Mouse (Mus musculus) brain, embryonic 18.5 days (tissue): ENCODE measurements around the gene Nmnat3.

Experiments used
- DNase-seq: peaks from one replicate; pipeline ENCODE4 v3.0.0-alpha.2; 2012; ENCODE audit warnings: low read depth, low spot score

Gene Nmnat3

DNA sequence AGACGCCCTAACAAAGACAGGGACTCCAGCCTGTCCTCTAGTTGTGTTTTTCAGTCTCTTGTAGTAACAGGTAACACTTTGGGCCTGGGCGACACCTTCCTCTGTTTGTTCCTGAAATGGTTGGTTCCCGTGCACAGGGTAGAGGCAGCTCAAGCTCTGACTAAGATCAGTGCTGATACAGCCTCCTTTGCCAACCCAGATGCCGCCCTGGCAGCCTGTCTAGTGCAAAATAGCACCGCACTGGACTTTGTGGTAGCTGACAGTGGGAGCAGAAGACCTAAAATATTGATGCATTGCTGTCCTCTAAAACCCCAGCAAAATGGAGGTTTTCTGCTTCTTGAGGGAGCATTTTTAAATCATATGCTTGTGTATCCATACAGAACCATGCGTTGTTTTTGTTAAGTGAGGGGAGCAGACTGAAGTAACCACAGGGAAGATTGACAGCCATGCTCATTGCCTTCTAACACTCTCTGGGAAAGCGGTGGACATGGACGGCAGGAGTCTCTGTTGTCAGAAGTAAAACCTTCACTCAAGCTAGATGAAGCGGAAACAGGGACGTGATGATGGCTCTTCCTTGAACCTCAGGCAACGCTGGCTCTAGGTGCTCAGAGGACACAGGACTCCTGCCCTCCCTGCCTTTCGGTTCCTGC, 24.2 kb downstream of the Nmnat3 start:
- no peak for DNase-seq

DNA sequence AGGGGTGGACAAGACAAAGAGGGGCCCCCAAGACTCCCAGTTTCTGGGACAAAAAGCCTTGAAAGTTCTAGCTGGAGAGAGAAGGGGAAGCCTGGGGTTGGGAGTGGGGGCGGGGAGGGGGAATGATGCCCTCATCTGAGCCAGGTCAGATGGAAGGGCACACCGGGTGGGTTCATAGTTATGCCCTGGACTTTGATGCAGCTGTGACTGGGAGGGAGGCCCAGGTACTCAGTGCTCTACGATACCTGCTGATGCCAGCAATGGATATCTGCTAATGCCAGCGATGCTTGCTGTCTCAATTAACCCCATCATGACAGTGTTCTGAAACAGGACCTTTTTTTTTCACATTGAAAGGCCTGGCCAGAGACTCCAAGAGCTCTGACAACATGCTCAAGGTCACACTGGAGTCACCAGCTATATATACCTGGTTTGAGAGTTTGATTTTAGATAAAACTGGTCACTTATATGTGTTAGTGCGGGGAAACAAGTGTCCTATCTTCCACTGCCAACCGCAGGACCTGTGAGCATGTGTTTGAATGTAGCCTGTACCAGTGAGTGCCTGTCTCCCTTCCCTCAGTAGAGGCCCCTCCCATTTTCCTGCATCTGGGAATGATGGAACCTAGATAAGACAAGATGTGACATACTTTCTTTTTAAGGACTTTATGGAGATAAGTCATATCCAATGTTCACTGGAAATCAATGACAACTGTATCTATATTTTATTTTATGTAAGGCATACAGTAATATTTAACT, 25.6 kb downstream of the Nmnat3 start:
- no peak for DNase-seq

DNA sequence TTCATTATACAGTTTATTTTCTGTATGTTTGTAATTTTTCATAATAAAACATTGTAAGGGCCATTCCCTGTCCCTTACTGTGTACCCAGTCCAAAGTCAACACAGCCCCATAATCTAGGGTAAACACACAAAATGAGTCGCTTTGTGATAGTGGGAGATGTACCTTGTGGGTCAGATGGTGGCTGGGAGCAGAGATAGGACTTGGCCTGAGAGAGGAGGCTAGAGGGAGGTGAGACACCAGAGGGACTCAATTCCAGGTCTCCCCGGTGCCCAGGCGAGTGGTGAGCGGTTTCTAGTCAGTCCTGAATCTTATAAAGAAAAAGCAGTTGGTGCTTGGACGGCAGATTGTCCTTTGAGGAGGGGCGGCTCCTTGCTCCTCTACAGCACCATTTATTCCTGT, 26.4 kb downstream of the Nmnat3 start:
- DNase-seq, result no peak

DNA sequence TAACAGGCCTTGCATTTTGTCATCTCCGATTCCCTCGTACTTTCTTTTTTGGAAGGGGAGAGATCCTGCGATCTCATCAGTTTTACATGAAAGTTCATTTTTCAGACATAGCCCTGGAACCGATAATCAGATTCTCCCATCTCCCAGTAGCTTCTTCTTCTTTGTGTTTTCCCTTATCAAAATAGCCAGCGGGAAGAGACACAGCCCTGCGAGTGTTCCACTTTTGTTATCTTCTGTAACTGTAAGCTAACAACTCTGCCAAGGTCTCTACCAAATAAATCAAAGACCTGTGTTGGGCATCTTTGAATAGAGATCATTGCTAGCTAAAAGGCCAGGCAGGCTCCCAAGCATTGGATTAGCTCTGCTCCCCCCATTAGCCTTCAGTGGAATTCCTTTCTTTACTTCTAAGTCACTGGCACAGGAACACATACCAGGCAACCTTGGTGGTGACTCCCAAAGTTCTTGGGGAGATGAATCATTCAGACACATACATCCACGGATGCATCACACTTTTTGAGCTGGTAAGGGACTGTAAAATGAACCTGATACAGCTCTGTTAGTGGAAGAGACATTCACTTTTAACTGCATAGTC, 26.9 kb downstream of the Nmnat3 start:
- no peak for DNase-seq

DNA sequence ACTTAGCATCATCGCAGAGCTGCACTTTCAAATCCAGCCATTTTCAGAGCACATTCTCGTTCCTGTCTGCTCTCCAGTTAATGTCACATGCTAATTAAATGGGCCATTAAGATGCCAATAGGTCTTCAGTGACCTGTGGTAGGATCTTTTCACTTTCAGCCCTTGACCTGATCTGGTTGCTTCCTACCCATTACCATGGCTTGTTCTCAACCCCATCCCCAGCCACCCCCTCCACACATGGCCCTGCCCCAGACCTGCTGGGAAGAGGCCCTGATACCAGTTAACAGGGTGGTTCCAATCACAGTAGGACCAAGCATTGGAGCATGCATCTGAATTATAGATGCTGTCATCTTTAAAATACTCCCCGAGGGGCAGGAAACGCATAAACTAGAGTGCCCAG, 30.7 kb downstream of the Nmnat3 start:
- DNase-seq, result no peak

DNA sequence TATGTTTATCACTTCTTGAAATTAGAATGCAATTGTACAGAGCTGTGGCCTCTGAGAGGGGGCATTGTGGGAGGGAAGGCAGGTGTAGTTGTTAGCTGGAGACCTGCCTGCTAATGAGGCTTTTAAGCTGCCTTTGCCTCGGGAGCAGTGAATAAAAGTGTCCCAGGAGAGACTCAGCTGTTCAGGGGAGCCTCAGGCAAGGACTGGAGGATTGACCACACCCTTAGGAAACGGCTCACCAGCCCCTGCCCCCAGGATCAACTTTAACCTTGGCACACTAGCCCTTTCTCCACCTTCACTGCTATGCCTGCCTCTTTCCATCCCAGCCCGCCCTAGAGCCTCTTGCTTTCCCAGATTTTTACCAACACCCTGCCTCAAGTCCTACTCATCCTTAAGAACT, 31.6 kb downstream of the Nmnat3 start:
- DNase-seq, result no peak

DNA sequence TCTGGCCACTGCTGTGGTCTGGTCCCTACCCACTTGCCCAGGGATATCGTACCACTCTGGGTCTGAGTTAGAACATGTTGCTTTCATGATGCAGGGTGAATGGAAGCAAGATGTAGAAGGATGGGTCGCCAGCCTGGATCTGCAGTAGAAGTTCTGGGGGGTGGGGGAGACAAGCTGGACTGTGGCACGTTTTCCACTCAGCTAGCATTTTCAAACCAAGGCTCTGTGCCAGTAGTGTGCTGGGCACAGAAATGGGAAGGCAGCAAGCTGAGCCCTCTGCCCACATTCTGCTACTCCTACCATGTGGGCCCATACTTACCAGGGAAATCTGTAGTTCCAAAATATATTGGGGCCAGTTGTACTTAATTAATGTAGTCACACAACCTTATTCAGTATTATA, 33.5 kb downstream of the Nmnat3 start:
- DNase-seq, result no peak

DNA sequence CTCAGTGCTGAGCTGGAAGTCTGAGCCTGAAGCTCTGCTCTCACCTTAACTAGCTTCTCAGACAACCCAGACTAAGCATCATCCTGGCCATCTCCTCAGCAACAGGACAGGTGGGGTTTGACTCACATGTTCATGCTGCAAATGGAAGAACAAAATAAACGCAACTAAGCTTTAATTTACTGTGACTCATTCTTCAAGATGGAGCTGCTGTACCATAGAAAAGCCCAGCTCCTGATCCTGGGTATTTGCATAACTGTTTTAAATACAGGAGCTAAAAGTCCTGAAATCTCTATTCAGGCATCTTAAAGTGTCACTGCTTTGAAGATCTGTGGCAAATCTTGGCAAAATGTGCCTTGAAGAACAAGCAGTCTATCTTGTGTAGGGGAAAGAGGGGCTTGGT, 38.9 kb downstream of the Nmnat3 start:
- DNase-seq, result no peak

DNA sequence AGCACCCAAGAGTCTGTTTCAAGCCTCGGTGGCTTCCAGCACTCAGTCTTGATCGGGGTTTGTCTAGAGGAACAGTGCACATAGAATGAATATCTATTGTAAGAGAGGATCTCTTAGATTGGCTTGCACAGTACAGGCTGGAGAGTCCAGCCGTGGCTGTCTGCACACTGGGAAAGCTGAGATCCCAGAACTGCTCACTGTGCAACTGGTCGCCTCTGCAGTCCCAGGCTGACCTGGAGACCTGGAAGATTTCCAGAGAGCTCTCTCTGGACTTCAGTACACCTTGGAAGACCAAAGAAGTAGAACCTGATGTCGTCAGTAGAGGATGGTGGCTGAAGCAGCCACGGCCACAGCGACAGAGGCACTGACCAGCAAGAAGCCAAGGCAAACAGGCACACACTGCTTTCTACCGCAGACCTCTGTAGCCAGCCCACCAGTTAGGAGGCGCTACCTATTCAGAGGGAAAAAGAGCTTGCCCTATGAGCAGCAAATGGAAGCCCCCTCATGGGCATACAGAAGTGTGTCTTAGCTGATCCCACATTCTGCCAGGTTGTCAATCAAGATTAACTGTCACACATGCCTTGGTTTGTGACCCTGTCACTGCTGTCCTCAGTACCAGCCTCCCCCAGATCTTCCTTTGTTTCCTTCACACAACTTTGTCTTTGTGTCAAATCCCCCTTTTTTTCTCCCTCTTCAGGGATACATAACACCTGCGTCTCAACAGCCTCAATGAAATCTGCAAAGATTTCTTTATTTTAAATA, 41.4 kb downstream of the Nmnat3 start:
- DNase-seq, result no peak

DNA sequence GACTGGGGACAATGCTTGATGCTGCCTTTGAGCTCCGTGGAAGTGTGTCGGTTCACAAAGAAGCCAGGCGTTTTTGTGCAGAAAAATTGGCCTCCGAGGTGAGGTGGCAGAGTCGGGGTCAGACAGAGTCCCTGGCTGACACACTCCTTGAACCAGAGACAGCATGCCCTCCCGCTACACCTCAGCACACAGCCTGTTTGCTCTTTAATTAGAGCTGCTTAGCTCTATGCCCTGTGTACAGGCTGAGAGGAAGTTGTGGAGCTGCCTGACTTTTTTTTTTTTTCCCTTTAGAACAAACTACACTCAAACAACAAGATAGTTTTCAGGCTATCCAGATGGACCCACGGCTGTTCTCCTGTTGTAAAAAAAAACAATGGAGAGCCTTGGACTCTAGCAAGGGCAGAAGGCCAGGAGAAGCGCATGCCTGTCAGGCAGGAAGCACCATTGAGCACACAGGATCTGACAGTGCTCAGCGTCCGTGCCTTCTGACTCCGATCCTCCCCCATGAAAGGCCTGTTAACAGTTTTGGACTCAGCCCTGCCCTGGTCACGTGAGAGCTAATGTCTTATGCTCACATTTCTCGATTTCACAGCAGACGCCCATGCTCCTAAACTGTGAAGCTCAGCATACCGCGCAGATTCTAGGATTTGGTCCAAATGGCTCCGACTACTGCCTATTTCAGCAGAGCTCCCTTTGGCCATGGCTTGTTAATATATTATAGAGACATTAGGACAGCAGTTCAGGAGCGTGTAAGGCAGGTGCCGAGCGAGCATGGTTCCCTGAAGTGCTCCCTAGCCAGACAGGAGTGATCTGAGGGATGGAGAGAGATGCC, 42.3 kb downstream of the Nmnat3 start:
- DNase-seq, result peak; percentile 51

DNA sequence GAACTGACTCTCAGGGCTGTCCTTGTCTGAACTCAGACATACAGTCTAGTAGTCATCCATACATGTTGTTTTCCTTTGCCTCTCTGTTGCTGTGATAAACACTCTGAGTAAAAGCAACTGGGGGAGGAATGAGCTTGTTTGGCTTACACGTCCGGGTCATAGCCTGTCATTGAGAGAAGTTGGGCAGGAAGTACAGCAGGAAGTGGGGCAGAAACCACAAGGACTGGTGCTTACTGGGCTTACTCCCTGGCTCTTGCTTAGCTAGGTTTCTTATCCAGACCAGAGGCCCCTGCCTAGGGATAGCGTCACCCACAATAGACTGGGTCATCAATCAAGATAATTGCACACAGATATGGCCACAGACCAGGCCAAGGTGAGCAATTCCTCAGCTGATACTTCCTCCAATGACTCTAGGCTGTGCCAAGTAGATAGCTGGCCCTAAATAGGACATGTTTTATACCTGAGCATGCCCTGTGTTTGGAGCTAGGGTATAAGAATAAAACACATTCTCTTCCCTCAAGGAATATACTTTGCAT, 46.1 kb downstream of the Nmnat3 start:
- no peak for DNase-seq

DNA sequence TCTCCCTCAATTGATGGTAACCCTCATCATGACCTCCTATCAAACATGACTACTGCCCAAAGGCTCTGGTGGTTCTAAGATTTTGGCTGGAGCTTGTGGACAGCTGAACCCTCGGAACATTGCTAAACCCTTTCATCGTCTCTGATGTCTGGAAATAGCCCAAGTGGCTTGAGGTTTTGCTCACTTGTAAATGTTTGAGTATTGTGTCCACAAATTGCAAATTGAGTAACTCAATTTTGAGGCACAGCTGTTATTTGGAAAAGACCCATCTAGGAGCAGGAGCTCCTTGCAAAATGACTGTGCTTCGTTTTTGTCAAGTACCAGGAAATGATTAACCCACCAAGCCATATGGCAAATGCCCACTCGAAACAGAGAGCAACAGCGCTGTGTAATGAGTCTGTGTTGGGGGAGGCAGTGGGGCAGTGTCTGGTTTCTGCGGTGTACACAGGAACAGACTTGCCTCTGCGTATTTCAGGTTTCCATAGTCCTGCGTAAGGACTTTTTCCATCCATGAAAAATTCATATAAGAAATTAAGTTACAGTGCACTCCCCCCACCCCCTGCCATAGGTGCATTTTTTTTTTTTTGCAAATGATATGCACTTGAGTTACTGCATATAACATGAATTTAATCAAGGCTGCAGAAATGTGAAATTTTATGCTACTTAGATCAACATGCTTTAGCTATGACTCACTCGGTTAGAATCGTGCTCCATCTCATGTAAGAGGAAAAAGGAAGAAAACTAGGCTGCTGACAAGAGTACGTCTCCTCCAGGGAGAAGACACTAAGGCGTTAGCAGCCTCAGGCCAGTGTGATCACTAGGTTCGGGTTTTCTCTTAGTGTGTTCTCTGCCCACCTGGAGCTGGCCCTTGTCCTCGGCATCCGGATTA, 50.9 kb downstream of the Nmnat3 start:
- no peak for DNase-seq

DNA sequence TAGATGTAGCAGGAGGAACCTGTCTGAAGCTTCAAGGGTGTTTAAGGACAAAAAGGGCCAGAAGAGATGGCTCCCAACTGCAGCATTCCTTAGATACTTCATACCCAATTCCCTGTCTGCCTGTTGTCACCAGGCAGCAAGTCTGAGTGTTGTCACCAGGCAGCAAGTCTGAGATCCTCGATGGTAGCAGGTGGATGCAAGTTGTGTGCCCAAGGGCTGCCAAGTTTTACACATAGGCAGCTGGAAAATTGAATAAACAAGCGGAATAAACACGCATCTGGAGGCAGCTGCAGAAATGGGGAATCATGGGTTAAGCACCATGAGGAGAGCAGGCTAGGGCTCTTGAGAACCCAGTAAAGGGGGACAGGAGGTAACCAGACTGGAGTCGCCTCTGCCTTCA, 52.7 kb downstream of the Nmnat3 start:
- no peak for DNase-seq

DNA sequence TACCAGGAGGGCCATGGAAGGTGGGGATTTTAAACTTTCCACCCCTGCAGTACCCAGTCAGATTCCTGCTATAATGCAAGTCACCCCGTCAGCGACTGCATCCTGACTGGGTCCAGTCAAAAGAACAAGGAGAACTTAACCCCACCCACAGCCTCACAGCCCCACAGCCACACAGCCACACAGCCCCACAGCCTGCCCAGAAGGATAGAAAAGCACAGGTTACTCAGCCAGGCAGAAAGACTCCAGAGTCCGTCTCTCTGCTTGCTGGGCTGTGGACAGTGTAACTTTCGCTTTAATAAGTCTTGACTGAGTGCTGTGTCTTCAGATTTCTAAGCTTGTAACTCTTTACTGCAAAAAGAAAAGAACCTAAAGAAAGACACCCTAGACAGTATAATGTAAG, 53.2 kb downstream of the Nmnat3 start:
- DNase-seq, result no peak

DNA sequence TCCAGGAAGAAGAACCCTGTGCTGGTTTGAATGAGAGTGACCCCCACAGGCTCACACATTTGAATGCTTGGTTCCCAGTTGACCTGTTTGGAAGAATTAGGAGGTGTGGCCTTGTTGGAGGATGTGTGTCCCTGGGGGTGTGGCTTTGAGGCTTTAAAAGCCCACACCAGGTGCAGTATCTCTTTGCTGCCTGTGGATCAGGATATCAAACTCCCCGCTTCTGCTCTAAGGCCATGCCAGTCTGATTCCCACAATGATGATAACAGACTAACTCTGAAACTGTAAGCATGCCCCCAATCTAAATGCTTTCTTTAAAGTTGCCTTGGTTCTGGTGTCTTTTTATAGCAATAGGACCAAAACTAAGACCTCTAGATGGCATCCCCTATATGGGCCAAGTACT, 58.6 kb downstream of the Nmnat3 start:
- DNase-seq, result no peak

DNA sequence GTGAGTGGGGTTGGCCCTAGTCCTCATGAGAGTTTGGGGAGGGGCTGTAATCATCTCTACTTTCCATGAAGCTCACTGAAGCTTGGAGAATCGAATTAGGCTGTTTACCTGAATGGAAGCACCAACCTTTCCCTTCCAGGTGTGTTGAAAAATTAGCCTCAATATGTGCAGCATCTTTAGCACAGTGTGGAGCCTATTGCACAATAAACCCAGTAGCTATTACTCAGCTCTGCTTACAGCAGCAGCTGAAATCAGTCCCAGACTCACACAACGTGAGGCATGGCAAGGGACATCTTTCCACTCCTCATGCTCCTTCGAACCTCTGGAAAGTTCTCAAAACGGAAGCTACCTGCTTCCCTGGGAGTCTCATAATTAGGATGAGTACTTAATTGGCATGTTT, 59.0 kb downstream of the Nmnat3 start:
- no peak for DNase-seq

DNA sequence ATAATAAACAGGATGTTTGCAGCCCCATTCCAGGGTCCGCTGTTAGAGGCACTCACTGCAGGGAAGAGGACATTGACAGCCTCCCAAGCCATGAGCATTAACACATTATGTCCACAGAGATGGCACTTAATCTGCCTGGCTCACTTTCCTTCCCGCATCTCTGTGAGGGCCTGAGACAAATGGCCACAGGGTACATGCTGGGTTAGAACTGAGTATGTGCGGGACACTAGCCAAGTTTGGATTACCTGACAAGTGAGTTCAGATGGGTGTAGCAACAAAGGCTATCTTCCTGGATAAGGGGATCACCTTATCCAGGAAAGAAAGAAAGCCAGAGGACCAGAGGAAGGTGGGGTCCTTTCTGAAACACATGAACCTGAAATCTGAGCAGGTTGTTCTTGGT, 59.8 kb downstream of the Nmnat3 start:
- no peak for DNase-seq

DNA sequence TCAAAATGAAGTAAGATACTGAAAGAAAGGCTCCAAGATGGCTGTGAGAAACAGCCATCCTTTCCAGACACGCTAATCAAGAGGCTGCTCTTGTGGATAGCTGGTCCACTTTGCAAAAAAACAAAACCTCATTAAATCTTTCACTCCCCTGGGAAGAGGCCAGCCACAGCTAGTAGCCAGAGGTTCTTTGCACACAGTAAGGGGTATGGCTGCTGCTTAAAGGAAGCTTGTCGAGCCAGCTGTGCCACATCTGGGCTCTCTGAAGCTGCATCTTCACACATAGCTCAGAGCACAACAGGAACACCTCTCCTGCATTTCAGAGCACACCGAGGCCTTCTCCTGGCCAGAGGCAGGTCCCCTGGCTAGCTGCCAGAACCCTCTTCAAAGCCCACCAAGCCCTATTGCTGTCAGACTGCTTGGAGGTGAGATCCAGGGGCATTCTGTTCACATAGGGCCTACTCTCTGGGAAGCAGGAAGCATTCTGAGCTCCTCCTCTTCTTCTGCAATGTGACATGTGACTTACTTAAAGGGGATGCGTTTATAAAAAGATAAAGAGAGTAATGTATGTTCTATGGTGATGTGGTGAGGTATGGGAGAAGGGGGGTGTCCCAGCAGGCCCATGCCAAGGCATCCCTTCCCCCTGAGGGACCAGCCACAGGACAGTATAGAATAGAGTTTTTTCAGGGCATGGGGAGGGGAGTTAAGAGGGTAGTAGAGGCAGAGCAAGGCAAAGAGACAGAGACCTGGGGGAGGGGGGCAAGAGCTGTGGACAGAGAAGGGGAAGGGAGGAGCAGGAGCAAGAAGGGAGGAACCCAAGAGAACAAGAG, 63.3 kb downstream of the Nmnat3 start:
- no peak for DNase-seq

DNA sequence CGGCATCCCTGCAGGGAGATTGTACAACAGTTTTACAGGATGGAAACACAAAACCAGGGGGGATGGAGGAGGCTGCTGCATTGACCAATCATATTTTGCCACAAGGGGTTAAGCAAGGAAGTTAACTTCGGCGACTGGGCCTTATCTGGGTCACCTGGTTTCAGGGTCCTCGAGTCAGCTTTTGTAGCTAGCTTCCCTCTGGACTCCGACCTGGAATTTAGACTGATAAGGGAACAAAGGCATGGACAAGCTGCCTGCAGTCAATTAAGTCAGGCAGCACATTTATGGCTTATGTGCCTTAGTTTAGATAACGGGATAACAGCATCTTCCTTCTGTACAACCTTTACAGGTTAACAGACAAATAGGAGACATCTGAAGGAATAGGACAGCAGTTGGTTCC, 65.1 kb downstream of the Nmnat3 start:
- no peak for DNase-seq
